Mouse (Mus musculus): ENCODE results near the gene Snx33. TPM values are rescaled to one million over a fixed set of nuclear protein-coding genes. Genes with fewer than 3 reads are reported as not detected.
A peak's percentile ranks its signal among the peaks of the same experiment; 100 is the strongest.

Gene Snx33
- total RNA-seq, 2 experiments from 2014 or later, result 6.9 to 7.9 TPM

- DNase-seq (ENCODE audit: low spot score in 2 of 2), result no peak
- intact Hi-C loops (cut with DNase I), result loop anchor here (10.0 kb wide), 1 partner anchor 325 kb away; no protein-coding TSS in a partner anchor
Measured at GRCm38 (mm10) chr9:56899409-56899808, 28.8 kb downstream of the Snx33 start.

DNA sequence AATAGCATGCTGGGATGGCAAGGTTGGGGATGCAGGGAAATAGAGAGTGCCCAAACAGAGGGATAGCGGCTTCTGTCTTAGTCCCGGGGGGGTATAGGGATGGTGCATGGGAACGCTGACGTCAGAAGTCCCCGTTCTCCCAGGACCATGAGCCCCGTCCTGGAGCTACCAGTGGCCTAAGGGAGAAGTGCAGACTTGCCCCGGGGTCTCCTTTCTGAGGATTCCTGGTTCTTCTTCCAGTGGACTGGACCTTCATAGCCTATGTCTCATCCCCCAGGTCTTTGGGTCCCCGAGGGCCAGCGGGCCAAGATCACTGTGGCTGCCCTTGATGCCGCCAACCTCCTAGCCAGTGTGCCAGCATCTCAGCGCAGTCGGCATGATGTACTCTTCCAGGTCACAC lies 31.4 kb downstream of the Snx33 start:
- intact Hi-C loops (cut with DNase I), result loop anchor here (10.0 kb wide), 1 partner anchor 328 kb away; no protein-coding TSS in a partner anchor

GRCm38 (mm10) chr9:56894006-56894405 lies 34.2 kb downstream of the Snx33 start:
- intact Hi-C loops (cut with DNase I), result loop anchor here (10.0 kb wide), 1 partner anchor 331 kb away; no protein-coding TSS in a partner anchor
- DNase-seq (ENCODE audit: low spot score in 2 of 2), result no peak

More for the DNA sequence above, 31.4 kb downstream of the Snx33 start:
- no peak for DNase-seq (ENCODE audit: low spot score in 2 of 2)

DNA sequence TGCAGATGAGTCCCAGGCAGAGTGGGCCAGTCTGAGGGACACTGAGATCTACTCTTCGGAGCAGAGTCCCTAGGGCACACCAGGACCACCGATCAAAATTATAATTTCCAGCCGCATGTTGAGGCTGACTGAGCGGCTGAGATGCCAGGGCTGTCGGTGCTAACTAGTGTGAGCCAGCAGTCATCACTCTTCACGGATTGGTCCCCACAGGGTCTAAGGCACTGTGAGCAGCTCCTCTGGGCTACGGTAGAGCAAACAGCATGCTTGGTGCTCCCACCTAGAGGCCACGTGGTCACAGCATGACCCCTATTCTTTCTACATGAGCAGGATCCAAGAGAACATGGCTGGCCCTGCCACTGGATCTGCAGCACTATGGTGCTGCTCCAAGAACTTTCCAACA lies 34.9 kb downstream of the Snx33 start:
- intact Hi-C loops (cut with DNase I), result loop anchor here (10.0 kb wide), 1 partner anchor 331 kb away; no protein-coding TSS in a partner anchor
- DNase-seq (ENCODE audit: low spot score in 2 of 2), result no peak

DNA sequence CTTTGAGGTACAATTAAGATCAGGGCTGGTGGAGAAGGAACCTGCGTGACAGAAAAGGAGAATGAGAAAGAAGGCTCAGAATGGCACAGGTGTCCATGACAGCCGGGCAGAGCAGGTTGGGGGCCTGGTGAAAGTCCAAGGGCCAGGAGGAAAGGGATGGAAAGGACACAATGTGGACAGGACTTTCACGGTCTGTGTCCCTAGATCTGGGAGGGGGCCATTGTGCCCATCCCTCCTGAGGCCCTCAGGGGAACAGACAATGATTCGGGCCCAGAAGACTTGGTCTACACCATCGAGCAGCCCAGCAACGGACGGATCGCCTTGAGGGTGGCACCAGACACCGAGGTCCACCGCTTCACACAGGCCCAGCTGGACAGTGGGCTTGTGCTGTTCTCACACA lies 36.1 kb downstream of the Snx33 start:
- intact Hi-C loops (cut with DNase I), result loop anchor here (10.0 kb wide), 1 partner anchor 333 kb away; no protein-coding TSS in a partner anchor
- no peak for DNase-seq (ENCODE audit: low spot score in 2 of 2)

- DNase-seq (ENCODE audit: low spot score in 2 of 2), result peak; percentile 58 to 70
- intact Hi-C loops (cut with DNase I), result loop anchor here (2.0 to 10.0 kb wide), 2 partner anchors 239 to 333 kb away; partner anchors contain the start of gene Man2c1
Measured at GRCm38 (mm10) chr9:56891517-56892011, 36.6 kb downstream of the Snx33 start.

DNA sequence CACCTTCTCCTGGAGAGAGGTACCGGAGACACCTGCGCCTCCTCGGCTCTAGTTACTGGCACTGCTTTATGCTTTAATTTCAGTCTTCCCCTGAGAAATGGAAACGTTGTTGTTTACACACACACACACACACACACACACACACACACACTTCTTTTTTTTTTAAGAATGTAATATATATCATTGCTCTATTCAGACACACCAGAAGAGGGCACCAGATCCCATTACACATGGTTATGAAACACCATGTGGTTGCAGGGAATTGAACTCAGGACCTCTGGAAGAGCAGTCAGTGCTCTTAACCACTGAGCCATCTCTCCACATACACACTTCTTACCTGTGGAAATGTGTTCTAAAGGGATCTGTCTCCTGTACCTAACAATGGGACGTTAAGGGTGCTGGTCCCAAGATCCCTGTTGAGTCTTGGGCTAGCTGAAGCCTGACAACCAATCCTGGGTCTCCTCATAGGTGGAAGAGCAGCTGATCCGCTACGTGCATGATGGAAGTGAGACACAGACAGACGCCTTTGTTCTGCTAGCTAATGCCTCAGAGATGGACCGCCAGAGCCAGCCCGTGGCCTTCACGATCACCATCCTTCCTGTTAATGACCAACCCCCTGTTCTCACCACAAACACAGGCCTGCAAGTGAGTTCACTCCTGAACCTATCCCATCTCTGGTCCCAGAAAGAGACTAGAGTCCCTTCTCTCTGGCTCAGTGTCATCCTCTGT lies 37.5 kb downstream of the Snx33 start:
- DNase-seq (ENCODE audit: low spot score in 2 of 2), result no peak
- intact Hi-C loops (cut with DNase I), result loop anchor here (2.0 to 10.0 kb wide), 2 partner anchors 240 to 334 kb away; partner anchors contain the start of gene Man2c1

DNA sequence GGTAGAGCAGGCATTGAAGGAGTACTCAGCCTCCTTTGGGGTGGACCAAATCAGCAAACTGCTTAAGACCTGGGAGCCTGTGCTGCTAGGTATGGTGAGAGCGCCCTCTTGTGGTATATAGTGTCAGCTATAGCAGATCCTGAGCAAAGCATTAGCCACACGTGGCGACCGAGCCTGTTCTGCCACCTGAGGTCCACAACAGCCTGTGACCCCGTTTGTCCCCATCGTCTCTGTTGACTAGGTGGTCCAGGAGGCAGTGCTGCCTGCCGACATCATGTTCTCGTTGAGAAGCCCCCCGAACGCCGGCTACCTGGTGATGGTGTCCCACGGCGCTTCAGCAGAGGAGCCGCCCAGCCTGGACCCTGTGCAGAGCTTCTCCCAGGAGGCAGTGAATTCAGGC lies 38.4 kb downstream of the Snx33 start:
- intact Hi-C loops (cut with DNase I), result loop anchor here (2.0 to 10.0 kb wide), 3 partner anchors 47 to 335 kb away; partner anchors contain the start of gene Man2c1
- peak; percentile 71 to 78 for DNase-seq (ENCODE audit: low spot score in 2 of 2)

GRCm38 (mm10) chr9:56887581-56887980 lies 40.6 kb downstream of the Snx33 start:
- intact Hi-C loops (cut with DNase I), result no loop called here
- no peak for DNase-seq (ENCODE audit: low spot score in 2 of 2)

GRCm38 (mm10) chr9:56886601-56887000 lies 41.6 kb downstream of the Snx33 start:
- DNase-seq (ENCODE audit: low spot score in 2 of 2), result no peak
- intact Hi-C loops (cut with DNase I), result no loop called here

GRCm38 (mm10) chr9:56886113-56886512 lies 42.1 kb downstream of the Snx33 start:
- DNase-seq (ENCODE audit: low spot score in 2 of 2), result no peak
- intact Hi-C loops (cut with DNase I), result no loop called here

GRCm38 (mm10) chr9:56884328-56884727 lies 43.8 kb downstream of the Snx33 start:
- DNase-seq (ENCODE audit: low spot score in 2 of 2), result no peak
- intact Hi-C loops (cut with DNase I), result no loop called here

GRCm38 (mm10) chr9:56883470-56883869 lies 44.7 kb downstream of the Snx33 start:
- DNase-seq (ENCODE audit: low spot score in 2 of 2), result no peak
- intact Hi-C loops (cut with DNase I), result no loop called here

GRCm38 (mm10) chr9:56882818-56883217 lies 45.4 kb downstream of the Snx33 start:
- DNase-seq (ENCODE audit: low spot score in 2 of 2), result no peak
- intact Hi-C loops (cut with DNase I), result no loop called here

DNA sequence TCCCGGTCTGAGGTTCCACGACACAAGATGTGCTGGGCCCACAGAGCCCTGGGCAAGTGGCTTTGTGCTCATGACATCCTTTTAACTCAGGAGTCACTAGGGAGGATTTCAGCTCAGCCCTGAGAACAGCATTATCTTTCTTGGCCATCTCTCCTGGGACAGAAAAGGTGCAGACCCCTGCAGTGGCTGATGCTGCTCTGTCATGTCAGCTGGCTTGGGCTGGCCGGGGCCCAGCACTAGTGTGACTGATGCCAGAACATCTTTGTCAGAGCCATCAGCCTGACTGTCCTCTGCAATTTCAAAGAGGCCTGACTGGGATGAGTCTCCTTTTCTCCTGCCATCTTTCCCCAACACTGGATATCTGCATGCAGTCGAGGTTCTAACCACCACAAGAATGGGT lies 45.9 kb downstream of the Snx33 start:
- intact Hi-C loops (cut with DNase I), result no loop called here
- DNase-seq (ENCODE audit: low spot score in 2 of 2), result no peak

GRCm38 (mm10) chr9:56881539-56882082 lies 46.6 kb downstream of the Snx33 start:
- intact Hi-C loops (cut with DNase I), result no loop called here
- no peak for DNase-seq (ENCODE audit: low spot score in 2 of 2)

GRCm38 (mm10) chr9:56880790-56881189 lies 47.4 kb downstream of the Snx33 start:
- intact Hi-C loops (cut with DNase I), result no loop called here
- DNase-seq (ENCODE audit: low spot score in 2 of 2), result no peak

DNA sequence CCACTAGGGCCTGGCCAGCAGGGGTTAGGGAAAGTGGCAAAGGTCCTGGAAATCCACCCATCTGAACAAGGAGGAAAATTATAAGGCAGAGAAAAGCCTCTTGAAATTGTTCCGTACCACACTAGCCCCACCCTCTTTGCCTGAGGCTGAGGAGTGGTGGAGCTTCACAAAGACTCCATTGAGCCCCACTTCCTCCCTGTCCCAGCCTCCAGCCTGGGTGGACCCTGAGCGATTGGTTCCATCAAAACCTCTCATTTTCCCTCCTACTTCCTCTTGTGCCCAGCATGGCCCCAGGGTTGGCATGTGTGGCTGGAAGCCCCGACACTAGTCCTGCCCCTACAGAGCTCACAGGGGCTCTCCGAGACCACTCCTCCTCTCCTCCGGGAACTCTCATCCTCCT lies 50.9 kb downstream of the Snx33 start:
- DNase-seq (ENCODE audit: low spot score in 2 of 2), result no peak
- intact Hi-C loops (cut with DNase I), result no loop called here

DNA sequence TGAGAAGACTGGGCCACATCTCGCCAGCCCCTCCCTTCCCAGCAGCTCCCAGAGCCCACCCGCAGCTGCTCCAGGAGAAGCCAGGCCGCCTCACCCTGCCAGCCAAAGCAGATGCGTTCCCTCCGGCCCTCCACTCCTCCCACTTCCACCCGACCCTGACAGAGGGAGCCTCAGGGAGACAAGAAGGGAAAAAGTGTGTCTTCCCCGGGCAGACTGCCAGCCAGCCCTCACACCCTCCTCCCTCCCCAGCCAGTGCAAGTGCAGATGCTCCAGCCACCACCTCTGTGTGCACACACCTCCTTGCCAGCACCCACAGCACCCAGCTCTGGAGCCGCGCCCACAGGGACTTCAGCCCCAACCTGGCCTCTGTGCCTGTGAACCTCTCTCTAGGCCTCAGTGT lies 51.4 kb downstream of the Snx33 start:
- DNase-seq (ENCODE audit: low spot score in 2 of 2), result no peak
- intact Hi-C loops (cut with DNase I), result no loop called here

GRCm38 (mm10) chr9:56873097-56873496 lies 55.1 kb downstream of the Snx33 start:
- DNase-seq (ENCODE audit: low spot score in 2 of 2), result no peak
- intact Hi-C loops (cut with DNase I), result no loop called here
